Comparison of ENCODE assay signal across 16 mouse cellular contexts in genomic region chr12:111420946-111421709, GRCm38 (mm10). TPM values are rescaled to one million over a fixed set of nuclear protein-coding genes. Genes with fewer than 3 reads are reported as not detected.
DNase-seq lines count a peak whose midpoint lies in the region; ATAC-seq lines count a peak whose summit lies in the region.
"Had no signal": no experiment of that assay in that cellular context is flagged by ENCODE, and none has a peak within 500 bp of the region (broad histone marks: within the 10 kb centered on the region; RNA-seq: fewer than 3 reads in every experiment).

No protein-coding gene starts in this region.

- 0 out of 2 replicates have a peak overlapping the region, but pooled peaks have one; percentile 8 for H3K4me3 ChIP-seq in liver, embryonic 12.5 days
- H3K4me3 ChIP-seq in hindbrain, embryonic 16.5 days (ENCODE audit: low read length), result no peak overlapping the region
- H3K4me3 ChIP-seq: forebrain, embryonic 10.5 days; neural tube, embryonic 15.5 days had no signal

- DNase-seq in heart, adult 11 months, result peak; percentile 88
- no peak for DNase-seq in heart, postnatal 4 days
- peak; percentile 51 for DNase-seq in kidney, postnatal 10 days
- DNase-seq in kidney, adult 18-20 months, result no peak
- DNase-seq in 3T3-L1 (ENCODE audit: low read depth, low spot score), result peak; percentile 58
- no peak for DNase-seq in cerebellum, postnatal 25 days
- DNase-seq: adrenal gland, postnatal 10 days; B cell, adult 2 months; cerebellum, adult 9-11 months; right cerebral cortex, adult 18-20 months had no signal

- peaks cover 96% of the 10 kb centered on the region for H3K27me3 ChIP-seq in liver, embryonic 12.5 days (replicated peaks)
- H3K27me3 ChIP-seq in hindbrain, embryonic 16.5 days (replicated peaks; ENCODE audit: control insufficient read depth, insufficient read depth, low read length), result peaks cover 42% of the 10 kb centered on the region

- H3K9ac ChIP-seq in liver, embryonic 12.5 days, result peak overlapping the region; percentile 6
- no peak overlapping the region for H3K9ac ChIP-seq in hindbrain, embryonic 16.5 days (ENCODE audit: low read depth, low read length)
- H3K9ac ChIP-seq: neural tube, embryonic 15.5 days had no signal

- no peaks in the 10 kb centered on the region for H3K9me3 ChIP-seq in liver, embryonic 12.5 days (replicated peaks)
- no peaks in the 10 kb centered on the region for H3K9me3 ChIP-seq in hindbrain, embryonic 16.5 days (ENCODE audit: control insufficient read depth, low read length)
- H3K9me3 ChIP-seq: forebrain, embryonic 10.5 days; neural tube, embryonic 15.5 days had no signal

- H3K27ac ChIP-seq in liver, embryonic 12.5 days, result peak overlapping the region; percentile 53
- no peak overlapping the region for H3K27ac ChIP-seq in hindbrain, embryonic 16.5 days (ENCODE audit: low read depth, low read length)
- H3K27ac ChIP-seq: forebrain, embryonic 10.5 days; neural tube, embryonic 15.5 days had no signal

- WGBS in liver, embryonic 12.5 days (ENCODE audit: insufficient replicate concordance), result 15% methylated on average over 7 of the region's 7 CpGs
- 58% methylated on average over 7 of the region's 7 CpGs for WGBS in hindbrain, embryonic 16.5 days

- H3K36me3 ChIP-seq in liver, embryonic 12.5 days, result no peaks in the 10 kb centered on the region
- H3K36me3 ChIP-seq in hindbrain, embryonic 16.5 days (ENCODE audit: control insufficient read depth, insufficient read depth, low read length), result no peaks in the 10 kb centered on the region
- H3K36me3 ChIP-seq: forebrain, embryonic 10.5 days; neural tube, embryonic 15.5 days had no signal

- peak overlapping the region; percentile 44 for H3K4me2 ChIP-seq in liver, embryonic 12.5 days
- no peak overlapping the region for H3K4me2 ChIP-seq in hindbrain, embryonic 16.5 days (ENCODE audit: low read length)
- H3K4me2 ChIP-seq: neural tube, embryonic 15.5 days had no signal

- peak; percentile 66 for ATAC-seq in liver, embryonic 12.5 days
- no peak for ATAC-seq in hindbrain, embryonic 16.5 days

- H3K4me1 ChIP-seq in liver, embryonic 12.5 days, result peaks cover 54% of the 10 kb centered on the region
- H3K4me1 ChIP-seq in hindbrain, embryonic 16.5 days (ENCODE audit: control insufficient read depth, insufficient read depth, low read depth, low read length), result peaks cover 14% of the 10 kb centered on the region

RNA-seq across cellular contexts. Expression of gene Exoc3l4, which starts 4.3 kb away (rescaled TPM):
- total RNA-seq in heart, postnatal 4 days (2021), result 1 to 10 TPM; 7.3 to 8.7 TPM
- 15.5 and 18.2 TPM in 2 replicates for polyA plus RNA-seq in liver, embryonic 12.5 days (2016; fragmentation: Nextera tagmentation; extraction: Ambion mirVana)
- 2.6 and 2.7 TPM in 2 replicates for polyA plus RNA-seq in hindbrain, embryonic 16.5 days (2015; fragmentation: Nextera tagmentation; extraction: Ambion mirVana)
- total RNA-seq: monocyte, adult 5-6 weeks had no signal

RNA-seq across cellular contexts. Expression of gene Lbhd2, which starts 14.5 kb away (rescaled TPM):
- not detected for total RNA-seq in heart, postnatal 4 days (2021)
- polyA plus RNA-seq in liver, embryonic 12.5 days (2016; fragmentation: Nextera tagmentation; extraction: Ambion mirVana), result 0.28 TPM in 1 of 2 replicates, not detected in the other
- polyA plus RNA-seq in hindbrain, embryonic 16.5 days (2015; fragmentation: Nextera tagmentation; extraction: Ambion mirVana), result 2.5 and 3.3 TPM in 2 replicates
- total RNA-seq: monocyte, adult 5-6 weeks had no signal
- polyA plus RNA-seq: forebrain, embryonic 10.5 days; gonadal fat pad, adult 2 months had no signal

RNA-seq across cellular contexts. Expression of gene Tnfaip2, which starts 21.1 kb away (rescaled TPM):
- 10 to 100 TPM; 19.1 to 23.3 TPM for total RNA-seq in heart, postnatal 4 days (2021)
- 88.6 and 94.9 TPM in 2 replicates for polyA plus RNA-seq in liver, embryonic 12.5 days (2016; fragmentation: Nextera tagmentation; extraction: Ambion mirVana)
- polyA plus RNA-seq in hindbrain, embryonic 16.5 days (2015; fragmentation: Nextera tagmentation; extraction: Ambion mirVana), result 0.79 and 1.2 TPM in 2 replicates

RNA-seq across cellular contexts. Expression of gene Cdc42bpb, which starts 43.6 kb away (rescaled TPM):
- total RNA-seq in heart, postnatal 4 days (2021), result 100 to 1,000 TPM; 112 to 116 TPM
- polyA plus RNA-seq in liver, embryonic 12.5 days (2016; fragmentation: Nextera tagmentation; extraction: Ambion mirVana), result 13.0 and 15.1 TPM in 2 replicates
- 35.3 and 40.4 TPM in 2 replicates for polyA plus RNA-seq in hindbrain, embryonic 16.5 days (2015; fragmentation: Nextera tagmentation; extraction: Ambion mirVana)

Comparison
In these comparisons a context has a peak if more than half of its experiments do, and no peak if none do; other contexts are left out.
1. DNase-seq: peak in heart, adult 11 months (single experiment), kidney, postnatal 10 days (single experiment) and 3T3-L1 (single experiment); none in heart, postnatal 4 days (single experiment), kidney, adult 18-20 months (single experiment) and cerebellum, postnatal 25 days (0 of 2).
2. RNA of gene Tnfaip2, which starts 21.1 kb away (polyA plus RNA-seq): 88.6 to 94.9 TPM in liver, embryonic 12.5 days; 0.79 to 1.2 TPM in hindbrain, embryonic 16.5 days; every median in the first group is over 10 times any median in the second.